Mouse (Mus musculus) kidney, adult 8-10 months (tissue): ENCODE results near the gene Sbds.

Source experiments
- DNase-seq, 2 experiments: peaks; one replicate each; pipeline ENCODE4 v3.0.0; 2022

Gene Sbds

GRCm38 (mm10) chr5:130197454-130197853, 57.9 kb downstream of the Sbds start:
- DNase-seq = no peak

- no peak for DNase-seq
Measured at GRCm38 (mm10) chr5:130196307-130196706, 59.0 kb downstream of the Sbds start.
